Mouse (Mus musculus) hindbrain, embryonic 13.5 days (tissue): ENCODE results near the gene Hsp90b1. TPM values are rescaled to one million over a fixed set of nuclear protein-coding genes. Genes with fewer than 3 reads are reported as not detected.
A peak's percentile ranks its signal among the peaks of the same experiment; 100 is the strongest.

ENCODE experiments used
- ATAC-seq: fragments of 200-750 bp; cut with Nextera tagmentation; 2 replicates; pipeline ENCODE4 v1.8.0; 2017; ENCODE audit warnings: moderate TSS enrichment; ENCODE audit not compliant: low FRiP score
- H3K27ac ChIP-seq: fragments of 300-500 bp; sonication (generic); 2 replicates; pipeline ENCODE4 v1.5.1; 2015; ENCODE audit warnings: inconsistent platforms, mild to moderate bottlenecking, moderate library complexity
- H3K27me3 ChIP-seq: fragments of 300-500 bp; sonication (generic); 2 replicates; pipeline ENCODE4 v1.6.1; 2015; ENCODE audit warnings: mild to moderate bottlenecking, inconsistent platforms
- H3K36me3 ChIP-seq: fragments of 300-500 bp; sonication (generic); 2 replicates; pipeline ENCODE4 v1.6.1; 2015; ENCODE audit warnings: mild to moderate bottlenecking, inconsistent platforms
- H3K4me1 ChIP-seq: fragments of 300-500 bp; sonication (generic); replicated peaks from 2 replicates; pipeline ENCODE4 v1.6.1; 2015; ENCODE audit warnings: inconsistent platforms
- H3K4me2 ChIP-seq: fragments of 300-500 bp; sonication (generic); 2 replicates; pipeline ENCODE4 v1.6.1; 2015; ENCODE audit warnings: inconsistent platforms, mild to moderate bottlenecking, moderate library complexity
- H3K4me3 ChIP-seq: fragments of 300-500 bp; sonication (generic); 2 replicates; pipeline ENCODE4 v1.5.1; 2015; ENCODE audit warnings: mild to moderate bottlenecking, inconsistent platforms
- H3K9ac ChIP-seq: fragments of 300-500 bp; sonication (generic); 2 replicates; pipeline ENCODE4 v1.6.1; 2015; ENCODE audit warnings: mild to moderate bottlenecking, inconsistent platforms
- H3K9me3 ChIP-seq: fragments of 300-500 bp; sonication (generic); 2 replicates; pipeline ENCODE4 v1.6.1; 2016; ENCODE audit warnings: inconsistent platforms
- WGBS: fragments of 180-500 bp; shearing (Covaris S2); methylation state at CpG from one replicate; pipeline ENCODE4 v1.1.7; 2015; 5-methylcytosine and 5-hydroxymethylcytosine counted together
- polyA plus RNA-seq: library from polyadenylated mRNA; unstranded; fragments of >200 nt; fragmentation: Nextera tagmentation; extraction: Ambion mirVana; gene quantifications from 2 replicates; pipeline ENCODE4 v1.2.1, GENCODE M21; 2015

Gene Hsp90b1
- 342 and 354 TPM in 2 replicates for polyA plus RNA-seq

DNA sequence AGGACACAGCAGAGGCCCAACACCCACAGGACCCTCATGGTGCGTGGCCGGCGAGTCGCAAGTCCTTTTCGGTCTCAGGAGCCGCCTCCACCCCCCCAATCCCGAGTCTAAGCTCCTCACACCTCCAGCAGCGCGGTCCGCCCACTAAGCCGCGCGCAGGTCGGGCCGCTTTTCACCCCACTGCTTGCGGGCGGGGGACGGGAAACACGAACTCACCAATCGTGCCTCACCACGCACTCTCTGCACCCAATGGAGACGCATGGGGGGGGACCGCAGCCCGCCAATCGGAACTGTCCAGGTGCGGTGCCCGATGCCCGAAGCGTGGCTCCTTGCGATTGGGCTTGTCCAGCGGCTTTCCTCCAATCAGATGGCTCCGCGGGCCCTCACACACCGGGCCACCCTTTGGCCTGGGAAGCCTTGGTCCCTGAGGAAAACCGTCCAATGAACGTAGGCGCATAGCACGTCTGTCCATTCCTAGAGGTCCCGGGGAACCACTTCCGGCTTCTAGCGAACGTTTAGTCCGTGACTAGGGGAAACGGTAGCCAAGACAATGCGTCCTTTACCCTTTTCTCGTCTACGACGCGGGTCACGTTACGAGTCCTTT is at the start of gene Hsp90b1, which contains the start of gene Ttc41:
Hsp90b1 (minus strand) TSS at position 192 of the 604 bp plus-strand sequence.
Ttc41 (plus strand) TSS at position 494 of the 604 bp plus-strand sequence.
- Histone ChIP-seq H3K9ac (peak within 1 kb of the TSS; percentile 94), H3K9me3 (no peaks in the 10 kb centered on the region), H3K4me1 (peaks cover 47% of the 10 kb centered on the region), H3K27ac (peak within 1 kb of the TSS; percentile 95), H3K4me2 (peak within 1 kb of the TSS; percentile 93), H3K36me3 (peaks cover 25% of the 10 kb centered on the region), H3K27me3 (no peaks in the 10 kb centered on the region), H3K4me3 (peak within 1 kb of the TSS; percentile 89)
- WGBS = under 1% methylated on average over 51 of the region's 51 CpGs
- peak; percentile 98 for ATAC-seq

DNA sequence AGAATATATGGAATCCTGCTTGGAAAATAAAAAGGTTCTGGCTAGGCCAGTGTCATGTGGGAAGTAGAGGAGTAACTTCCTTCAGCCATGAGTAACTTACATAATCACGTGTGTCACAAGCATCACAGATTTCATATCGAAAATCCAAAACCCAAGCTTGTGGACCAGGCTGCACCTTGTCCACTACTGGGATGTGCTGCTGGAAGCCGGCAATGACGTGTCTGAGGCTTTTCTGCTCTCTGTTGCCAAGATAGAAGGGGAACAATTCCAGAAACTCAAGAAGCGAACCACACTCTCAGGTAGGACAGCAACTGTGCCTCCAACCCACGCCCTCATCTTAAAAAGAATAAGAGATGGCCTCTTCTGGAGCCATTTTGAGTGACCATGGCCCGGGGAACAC is 39.0 kb upstream of the Hsp90b1 start:
- H3K36me3 ChIP-seq = no peaks in the 10 kb centered on the region
- no peak overlapping the region for H3K4me3 ChIP-seq
- no peak overlapping the region for H3K27ac ChIP-seq
- WGBS = 89% methylated on average over 7 of the region's 7 CpGs
- ATAC-seq = no peak
- H3K9ac ChIP-seq = no peak overlapping the region
- no peaks in the 10 kb centered on the region for H3K9me3 ChIP-seq
- no peaks in the 10 kb centered on the region for H3K4me1 ChIP-seq
- H3K4me2 ChIP-seq = no peak overlapping the region
- no peaks in the 10 kb centered on the region for H3K27me3 ChIP-seq

DNA sequence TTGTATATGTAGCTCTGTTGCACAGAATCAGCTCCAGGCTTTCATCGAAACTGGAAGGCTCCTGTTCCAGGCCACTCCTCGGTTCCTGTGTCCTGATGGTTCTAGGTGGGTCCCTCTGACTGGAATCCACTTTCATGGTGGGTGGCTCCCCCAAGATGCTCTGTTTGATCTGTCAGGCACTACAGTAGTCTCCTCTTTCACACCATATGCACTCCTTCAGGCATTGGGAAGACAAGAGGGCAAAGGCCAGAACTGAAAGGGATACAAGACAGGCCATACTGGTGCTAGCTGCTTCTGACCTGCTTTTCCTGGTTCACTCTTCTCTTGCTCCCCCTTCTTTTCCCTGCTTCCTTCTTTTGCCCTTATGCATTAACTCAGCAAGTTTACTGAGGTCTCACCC is 37.6 kb upstream of the Hsp90b1 start:
- Histone ChIP-seq H3K27me3 (no peaks in the 10 kb centered on the region), H3K4me1 (no peaks in the 10 kb centered on the region), H3K4me2 (no peak overlapping the region), H3K4me3 (no peak overlapping the region), H3K27ac (no peak overlapping the region), H3K36me3 (no peaks in the 10 kb centered on the region), H3K9me3 (no peaks in the 10 kb centered on the region), H3K9ac (no peak overlapping the region)
- no peak for ATAC-seq
- WGBS = 93% methylated on average over 2 of the region's 2 CpGs

DNA sequence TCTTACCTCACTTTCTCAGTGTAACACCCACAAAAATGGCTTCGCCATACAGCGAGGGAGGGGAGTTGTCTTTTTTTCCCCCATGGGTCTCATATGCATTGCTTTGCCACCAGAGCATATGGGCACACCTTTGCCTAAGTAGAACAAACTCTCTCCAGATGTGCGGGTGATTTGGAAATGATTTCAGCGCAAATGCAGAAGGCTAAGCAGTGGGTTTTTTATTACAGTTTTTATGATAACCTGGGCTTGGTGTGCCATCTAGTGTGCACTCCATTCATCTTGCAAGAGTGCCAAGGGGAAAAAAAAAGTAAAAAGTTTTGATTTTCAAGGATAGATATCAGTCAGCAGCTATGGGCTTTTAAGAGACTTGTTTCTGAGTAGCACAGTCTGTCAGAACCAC is 29.7 kb upstream of the Hsp90b1 start:
- H3K36me3 ChIP-seq = no peaks in the 10 kb centered on the region
- WGBS = 88% methylated on average over 4 of the region's 4 CpGs
- H3K4me2 ChIP-seq = no peak overlapping the region
- H3K9ac ChIP-seq = no peak overlapping the region
- H3K27me3 ChIP-seq = no peaks in the 10 kb centered on the region; the same call in 1 of the 2 replicates
- peaks cover 5% of the 10 kb centered on the region; the same call in 1 of the 2 replicates for H3K4me1 ChIP-seq
- H3K27ac ChIP-seq = no peak overlapping the region
- no peaks in the 10 kb centered on the region for H3K9me3 ChIP-seq
- no peak overlapping the region for H3K4me3 ChIP-seq
- ATAC-seq = no peak

DNA sequence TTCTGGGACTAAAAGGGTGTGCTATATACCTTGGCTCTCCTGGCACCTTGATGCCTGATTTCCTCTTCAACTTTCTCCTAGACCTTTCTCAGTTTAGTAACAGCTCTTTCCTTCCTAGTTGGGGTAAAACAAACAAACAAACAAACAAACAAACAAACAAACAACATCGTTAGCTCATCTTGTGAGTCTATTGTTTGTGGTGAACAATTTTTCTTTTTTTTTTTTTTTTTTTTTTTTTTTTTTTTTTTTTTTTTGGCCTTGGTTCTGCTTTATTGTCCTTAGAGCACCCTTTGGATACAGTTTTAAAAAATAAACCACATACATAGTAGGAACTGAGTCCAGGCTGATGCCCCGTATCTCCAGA is 26.2 kb upstream of the Hsp90b1 start:
- H3K4me3 ChIP-seq = no peak overlapping the region
- WGBS = 68% methylated on average over 2 of the region's 2 CpGs
- H3K9ac ChIP-seq = no peak overlapping the region
- H3K4me1 ChIP-seq = peaks cover 20% of the 10 kb centered on the region
- H3K9me3 ChIP-seq = no peaks in the 10 kb centered on the region
- H3K27me3 ChIP-seq = no peaks in the 10 kb centered on the region; the same call in 1 of the 2 replicates
- no peaks in the 10 kb centered on the region for H3K36me3 ChIP-seq
- H3K4me2 ChIP-seq = no peak overlapping the region
- ATAC-seq = no peak
- no peak overlapping the region for H3K27ac ChIP-seq

DNA sequence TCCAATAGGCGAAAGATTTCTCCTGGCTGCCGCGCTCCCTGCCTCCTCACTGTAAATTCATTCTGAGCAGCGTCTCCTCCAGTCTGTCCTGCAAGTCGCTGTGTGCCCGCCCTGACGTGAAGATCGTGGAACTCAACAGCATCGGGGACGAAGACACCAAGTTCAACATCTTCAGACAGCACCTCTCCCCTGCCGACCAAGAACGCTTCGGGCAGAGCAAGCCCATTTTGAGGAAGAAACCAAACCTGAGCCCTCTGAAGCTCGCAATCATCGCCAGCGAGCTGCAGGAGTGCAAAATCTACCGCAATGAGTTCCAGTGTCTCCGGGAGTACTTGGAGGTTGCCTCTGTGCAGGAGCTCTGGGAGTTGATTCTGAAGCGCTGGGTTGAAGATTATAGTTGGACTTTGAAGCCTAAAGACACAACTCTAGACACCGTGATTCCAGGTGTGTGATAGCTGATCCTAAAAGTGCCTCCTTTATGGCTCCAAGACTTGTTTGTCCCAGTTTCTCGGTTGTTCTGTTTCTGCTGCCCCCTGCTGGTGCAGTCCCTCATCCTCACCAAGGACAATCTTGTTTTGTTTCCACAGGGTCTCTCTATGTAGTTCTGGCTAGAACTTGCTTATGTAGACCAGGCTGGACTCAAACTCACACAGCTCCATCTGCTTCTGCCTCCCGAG is 25.7 kb upstream of the Hsp90b1 start:
- peak overlapping the region; percentile 66 for H3K4me2 ChIP-seq
- H3K27ac ChIP-seq = no peak overlapping the region; the same call in 1 of the 2 replicates
- H3K4me1 ChIP-seq = peaks cover 20% of the 10 kb centered on the region
- H3K36me3 ChIP-seq = no peaks in the 10 kb centered on the region
- no peaks in the 10 kb centered on the region for H3K9me3 ChIP-seq
- peak overlapping the region; percentile 44 for H3K4me3 ChIP-seq
- H3K27me3 ChIP-seq = no peaks in the 10 kb centered on the region; the same call in 1 of the 2 replicates
- peak overlapping the region; percentile 66 for H3K9ac ChIP-seq
- peak; percentile 60 for ATAC-seq
- WGBS = 10% methylated on average over 22 of the region's 22 CpGs

DNA sequence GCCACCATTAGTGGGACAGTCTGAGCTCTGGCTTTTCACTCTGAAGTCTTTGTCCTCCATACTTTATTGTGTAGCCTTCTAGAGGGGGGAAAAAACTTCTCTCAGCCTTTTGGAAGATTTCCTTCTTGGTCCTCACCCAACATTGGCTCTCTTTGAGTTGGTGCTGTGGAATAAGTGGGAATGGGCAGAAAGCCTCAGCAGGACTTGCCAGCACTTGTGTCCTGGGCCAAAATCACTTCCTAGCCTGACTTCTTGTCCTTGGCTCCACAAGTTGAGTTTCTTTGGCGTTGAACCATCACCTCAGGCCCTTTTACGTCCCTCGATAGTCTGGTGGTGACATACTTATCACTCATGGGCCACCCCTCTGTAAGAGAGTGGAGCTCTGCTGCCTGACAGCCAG is 22.9 kb upstream of the Hsp90b1 start:
- 96% methylated on average over 3 of the region's 3 CpGs for WGBS
- H3K4me3 ChIP-seq = no peak overlapping the region
- no peaks in the 10 kb centered on the region for H3K36me3 ChIP-seq
- H3K9ac ChIP-seq = 0 out of 2 replicates have a peak overlapping the region, but pooled peaks have one; percentile 68
- H3K4me1 ChIP-seq = peaks cover 20% of the 10 kb centered on the region
- no peak for ATAC-seq
- H3K4me2 ChIP-seq = no peak overlapping the region
- H3K9me3 ChIP-seq = no peaks in the 10 kb centered on the region
- no peak overlapping the region for H3K27ac ChIP-seq
- no peaks in the 10 kb centered on the region; the same call in 1 of the 2 replicates for H3K27me3 ChIP-seq

DNA sequence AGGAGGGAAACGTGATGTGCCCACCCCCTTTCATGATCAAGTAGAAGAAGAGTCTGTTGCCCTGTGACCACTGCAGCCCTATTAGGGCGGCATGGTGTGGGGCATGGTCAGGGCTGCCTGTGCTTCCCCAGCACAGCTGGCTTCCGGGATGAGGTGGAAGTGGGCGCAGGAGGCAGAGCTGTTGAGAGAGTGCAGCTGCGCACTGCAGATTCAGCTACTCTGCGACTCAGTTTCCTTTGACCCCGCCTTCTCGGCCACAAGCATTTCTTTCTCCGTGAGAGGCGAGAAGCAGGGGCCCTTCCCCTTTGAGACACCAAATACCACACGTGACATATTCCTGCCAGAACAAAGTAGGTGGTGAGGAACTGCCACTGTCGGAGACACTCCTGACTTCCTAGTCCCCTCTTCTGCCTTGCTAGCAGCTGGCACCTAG is 22.3 kb upstream of the Hsp90b1 start:
- 5% methylated on average over 12 of the region's 12 CpGs for WGBS
- no peaks in the 10 kb centered on the region; the same call in 1 of the 2 replicates for H3K27me3 ChIP-seq
- H3K4me2 ChIP-seq = peak overlapping the region; percentile 57
- peak overlapping the region; percentile 26; the same call in 1 of the 2 replicates for H3K27ac ChIP-seq
- ATAC-seq = peak; percentile 63
- no peaks in the 10 kb centered on the region for H3K9me3 ChIP-seq
- peak overlapping the region; percentile 68 for H3K9ac ChIP-seq
- H3K36me3 ChIP-seq = no peaks in the 10 kb centered on the region
- peaks cover 20% of the 10 kb centered on the region for H3K4me1 ChIP-seq
- H3K4me3 ChIP-seq = peak overlapping the region; percentile 35

DNA sequence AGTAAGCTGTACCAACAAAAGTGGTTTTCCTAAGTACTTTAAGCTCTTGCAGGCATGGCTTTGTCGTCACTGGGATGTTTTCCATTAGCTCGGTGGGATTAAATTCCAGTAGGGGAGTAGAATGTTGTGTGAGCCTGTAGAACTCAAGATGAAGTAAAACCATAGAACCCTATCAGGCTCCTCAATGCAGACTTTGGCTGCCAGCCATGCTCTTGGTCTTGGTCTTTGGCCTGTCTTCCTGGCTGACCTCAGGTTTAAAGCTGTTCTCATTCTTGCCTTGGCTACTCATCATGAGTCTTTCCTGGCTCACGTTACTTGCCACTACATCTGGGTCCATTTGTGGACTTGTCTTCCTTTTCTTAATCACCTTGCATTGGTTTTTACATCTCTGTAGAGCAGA is 6.8 kb upstream of the Hsp90b1 start:
- ATAC-seq = no peak
- 86% methylated on average over 3 of the region's 3 CpGs for WGBS
- H3K4me2 ChIP-seq = no peak overlapping the region

DNA sequence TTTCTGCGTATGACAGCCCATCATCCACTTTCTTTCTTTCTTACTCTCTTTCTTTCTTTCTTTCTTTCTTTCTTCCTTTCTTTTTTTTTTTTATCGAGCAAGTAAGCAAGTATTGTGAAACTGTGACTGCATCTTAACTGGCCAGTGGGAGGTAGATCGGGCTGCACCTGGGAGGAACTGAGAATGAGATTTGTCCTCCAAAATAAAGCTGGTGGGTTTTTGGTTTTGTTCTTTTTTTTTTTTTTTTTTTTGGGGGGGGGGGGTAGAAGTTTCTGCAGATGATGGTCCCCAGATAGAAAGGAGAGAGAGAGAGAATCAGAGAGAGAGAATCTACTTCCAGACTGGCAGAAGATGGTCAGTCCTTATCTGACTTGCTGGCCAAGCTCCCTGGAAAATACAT is 1.8 kb upstream of the Hsp90b1 start:
- H3K9ac ChIP-seq = 0 out of 2 replicates have a peak overlapping the region, but pooled peaks have one; percentile 78
- H3K4me3 ChIP-seq = 0 out of 2 replicates have a peak overlapping the region, but pooled peaks have one; percentile 89
- H3K36me3 ChIP-seq = peaks cover 10% of the 10 kb centered on the region
- H3K4me2 ChIP-seq = peak overlapping the region; percentile 67; the same call in 1 of the 2 replicates
- ATAC-seq = no peak
- 93% methylated on average over 3 of the region's 3 CpGs for WGBS
- H3K9me3 ChIP-seq = no peaks in the 10 kb centered on the region
- peaks cover 32% of the 10 kb centered on the region for H3K4me1 ChIP-seq
- H3K27me3 ChIP-seq = no peaks in the 10 kb centered on the region
- H3K27ac ChIP-seq = 0 out of 2 replicates have a peak overlapping the region, but pooled peaks have one; percentile 95

More for the DNA sequence above, 6.8 kb upstream of the Hsp90b1 start:
- no peak overlapping the region for H3K27ac ChIP-seq
- H3K9ac ChIP-seq = no peak overlapping the region
- no peak overlapping the region for H3K4me3 ChIP-seq
- H3K4me1 ChIP-seq = no peaks in the 10 kb centered on the region
- H3K9me3 ChIP-seq = no peaks in the 10 kb centered on the region
- no peaks in the 10 kb centered on the region for H3K27me3 ChIP-seq
- H3K36me3 ChIP-seq = no peaks in the 10 kb centered on the region

DNA sequence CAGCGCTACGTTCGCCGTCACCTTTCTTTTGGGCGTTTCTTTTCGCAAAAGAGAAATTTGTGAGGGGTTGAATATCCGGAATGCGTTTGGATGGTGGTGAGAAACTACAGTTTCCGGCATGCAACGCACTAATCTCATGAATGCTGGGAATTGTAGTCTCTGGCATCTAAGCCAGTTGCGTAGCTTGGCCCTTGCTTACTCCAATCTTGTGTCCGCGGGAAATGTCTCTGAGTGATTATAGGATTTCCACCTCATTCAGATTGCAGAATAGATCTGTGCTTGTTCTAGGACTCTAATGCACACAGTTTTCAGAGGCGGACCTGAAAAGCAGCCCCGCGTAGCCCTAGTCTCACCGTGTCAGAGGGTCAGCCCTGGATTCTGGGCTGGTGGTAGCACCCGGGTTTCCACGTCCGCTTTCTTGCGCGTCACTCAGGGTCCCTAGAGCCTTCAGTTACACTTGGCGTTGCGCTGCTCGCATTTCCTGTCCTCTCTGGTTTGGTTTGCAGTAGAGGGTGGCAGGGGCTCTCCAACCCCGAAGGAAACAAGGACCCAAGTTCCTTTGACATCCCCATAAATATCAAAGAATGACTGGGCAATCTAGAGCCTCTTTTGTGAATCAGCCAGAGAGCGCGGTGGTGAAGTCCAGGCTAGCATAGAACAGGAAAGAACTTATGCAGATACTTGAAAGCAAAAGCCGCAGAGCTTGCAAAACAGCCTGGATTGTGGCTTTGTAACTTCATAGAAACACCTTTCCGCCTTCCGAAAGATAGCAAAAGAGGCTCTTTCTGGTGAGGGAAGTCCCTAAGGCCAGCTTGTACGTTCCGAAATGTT is 828 bp upstream of the Hsp90b1 start:
- Histone ChIP-seq H3K9me3 (no peaks in the 10 kb centered on the region), H3K36me3 (peaks cover 18% of the 10 kb centered on the region), H3K27ac (peak overlapping the region; percentile 95), H3K9ac (peak overlapping the region; percentile 78), H3K4me1 (peaks cover 40% of the 10 kb centered on the region), H3K4me3 (peak overlapping the region; percentile 89), H3K27me3 (no peaks in the 10 kb centered on the region), H3K4me2 (peak overlapping the region; percentile 67)
- peak; percentile 93 for ATAC-seq
- 5% methylated on average over 33 of the region's 33 CpGs for WGBS
